Mouse (Mus musculus): ENCODE data around the gene Ptpre.

DNA sequence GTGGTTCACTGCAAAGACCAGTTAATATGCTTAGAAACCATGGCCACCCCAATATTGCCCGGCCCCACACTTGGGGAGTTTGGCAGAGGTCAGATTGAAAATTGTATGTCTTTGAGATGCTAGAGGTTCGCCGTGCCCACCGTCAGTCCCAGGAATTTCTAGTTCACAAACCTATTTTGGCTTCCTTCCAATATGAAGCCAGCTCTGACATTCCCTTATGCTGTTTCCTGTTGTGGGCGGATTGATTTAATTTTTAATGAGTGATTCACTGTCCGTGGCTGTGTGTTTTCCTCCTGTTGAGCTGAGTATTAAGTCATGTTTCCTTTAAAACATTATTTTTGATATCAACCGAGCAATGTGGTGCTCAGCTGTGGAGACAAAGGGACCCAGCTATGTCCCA, 72.4 kb downstream of the Ptpre start:
- no peak for TF ChIP-seq TCF3 (IDR thresholded peaks at IDR 0.05; ENCODE audit: insufficient read length, low read depth)
- TF ChIP-seq POLR2A (IDR thresholded peaks at IDR 0.05; ENCODE audit: insufficient read length, low read depth), result no peak
- TF ChIP-seq POLR2AphosphoS2 (IDR thresholded peaks at IDR 0.05; ENCODE audit: insufficient read length, low read depth), result no peak
- TF ChIP-seq CEBPB (IDR thresholded peaks at IDR 0.05; ENCODE audit: insufficient read depth, poor library complexity, severe bottlenecking), result no peak
- TF ChIP-seq USF1 (IDR thresholded peaks at IDR 0.05; ENCODE audit: low read depth), result no peak
- TF ChIP-seq MAX (IDR thresholded peaks at IDR 0.05; ENCODE audit: low read depth), result no peak
- no peak for TF ChIP-seq REST (IDR thresholded peaks at IDR 0.05; ENCODE audit: insufficient read depth, insufficient read length)
- TF ChIP-seq TCF12 (IDR thresholded peaks at IDR 0.05; ENCODE audit: insufficient read depth, poor library complexity, severe bottlenecking), result no peak
- TF ChIP-seq E2F4 (IDR thresholded peaks at IDR 0.05; ENCODE audit: insufficient read depth), result no peak
- TF ChIP-seq MYOG (IDR thresholded peaks at IDR 0.05; ENCODE audit: control insufficient read depth in 1 of 3, insufficient read depth in 1 of 3, insufficient read length in 2 of 3, low read depth in 2 of 3), result no peak

Data from myocyte (in vitro differentiated cells).